Mouse (Mus musculus): ENCODE data around the gene Borcs7. TPM values are rescaled to one million over a fixed set of nuclear protein-coding genes. Genes with fewer than 3 reads are reported as not detected.

Borcs7 gene
- polyA plus RNA-seq, 1 experiment from 2014 or later = 12.5 TPM

DNA sequence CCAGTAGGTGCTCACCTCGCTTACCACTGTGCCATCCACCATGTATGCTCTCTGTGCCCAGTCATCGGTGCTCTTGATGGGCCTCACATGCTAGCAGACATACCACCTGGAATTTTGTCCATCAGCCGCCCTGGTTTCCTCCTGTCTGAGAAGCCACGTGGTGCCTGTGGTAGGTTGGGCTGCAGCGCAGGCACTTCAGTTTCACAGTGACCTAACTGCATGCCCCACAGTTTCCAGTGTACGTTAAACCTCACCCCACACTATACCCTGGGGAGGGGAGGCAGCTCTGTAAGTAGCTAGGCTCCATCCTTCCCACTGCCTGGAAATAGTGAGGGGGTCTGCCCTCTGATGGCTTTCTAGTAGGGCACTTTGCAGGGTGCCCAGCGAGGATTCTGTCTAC is 43.9 kb downstream of the Borcs7 start:
- Histone ChIP-seq H3K9ac (ENCODE audit: low read length) (no peak overlapping the region), H3K27me3 (replicated peaks; ENCODE audit: control insufficient read depth, insufficient read depth, low read length) (no peaks in the 10 kb centered on the region), H3K27ac (ENCODE audit: low read depth, low read length) (no peak overlapping the region), H3K4me2 (ENCODE audit: low read length) (no peak overlapping the region), H3K36me3 (ENCODE audit: control insufficient read depth, insufficient read depth, low read length) (no peaks in the 10 kb centered on the region), H3K4me1 (ENCODE audit: control insufficient read depth, insufficient read depth, low read length) (no peaks in the 10 kb centered on the region), H3K4me3 (ENCODE audit: low read depth, low read length) (no peak overlapping the region), H3K9me3 (replicated peaks; ENCODE audit: control insufficient read depth, low read length) (no peaks in the 10 kb centered on the region)
- 88% methylated on average over 7 of the region's 7 CpGs for WGBS
- ATAC-seq (no peak), DNase-seq (ENCODE audit: low spot score) (no peak)

DNA sequence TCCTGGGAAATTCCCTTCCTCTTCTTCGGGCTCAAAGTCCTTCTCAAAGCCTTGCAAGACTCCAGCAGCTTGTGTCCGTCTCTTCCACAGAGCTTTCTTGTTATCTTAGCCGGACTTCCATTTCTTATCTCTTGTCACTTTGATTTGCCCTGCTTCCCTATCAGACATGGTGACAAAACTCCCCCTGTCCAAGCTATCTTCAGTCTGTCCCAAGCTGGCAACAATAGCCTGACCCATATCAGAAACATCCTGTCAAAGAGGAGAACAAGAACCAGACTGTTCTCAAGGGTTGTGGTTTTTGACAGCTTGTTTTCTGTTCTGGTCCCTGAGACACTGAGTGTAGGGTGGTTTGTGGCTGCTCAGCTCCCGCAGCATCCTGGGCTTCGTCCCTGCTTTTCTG is 45.5 kb downstream of the Borcs7 start:
- WGBS = 73% methylated on average over 5 of the region's 5 CpGs
- no peak overlapping the region for H3K4me3 ChIP-seq (ENCODE audit: low read depth, low read length)
- H3K27ac ChIP-seq (ENCODE audit: low read depth, low read length) = no peak overlapping the region
- H3K9me3 ChIP-seq (replicated peaks; ENCODE audit: control insufficient read depth, low read length) = no peaks in the 10 kb centered on the region
- no peaks in the 10 kb centered on the region for H3K27me3 ChIP-seq (replicated peaks; ENCODE audit: control insufficient read depth, insufficient read depth, low read length)
- no peak overlapping the region for H3K4me2 ChIP-seq (ENCODE audit: low read length)
- ATAC-seq (no peak), DNase-seq (ENCODE audit: low spot score) (no peak)
- H3K4me1 ChIP-seq (ENCODE audit: control insufficient read depth, insufficient read depth, low read length) = no peaks in the 10 kb centered on the region
- no peak overlapping the region for H3K9ac ChIP-seq (ENCODE audit: low read length)
- H3K36me3 ChIP-seq (ENCODE audit: control insufficient read depth, insufficient read depth, low read length) = no peaks in the 10 kb centered on the region

DNA sequence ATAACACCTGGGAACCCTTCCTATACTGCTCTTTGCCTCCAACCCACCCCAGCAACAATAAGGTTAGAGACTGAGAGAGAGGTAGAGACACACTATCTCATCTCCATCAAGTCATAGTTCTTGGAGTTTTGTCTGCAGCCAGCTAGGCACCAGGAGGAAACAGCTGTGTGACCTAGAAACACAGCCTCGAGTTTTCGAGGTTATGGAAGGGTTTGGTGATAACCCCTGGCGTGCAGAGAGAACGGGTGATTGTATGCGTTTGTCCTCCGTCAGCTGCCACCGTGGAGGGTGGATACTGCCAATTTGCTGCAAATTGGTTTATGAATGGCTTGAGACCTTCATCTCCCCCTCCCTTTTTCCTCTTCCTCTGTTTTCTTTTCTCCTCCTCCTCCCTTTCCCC is 47.4 kb downstream of the Borcs7 start:
- no peak for ATAC-seq
- Histone ChIP-seq H3K4me1 (ENCODE audit: control insufficient read depth, insufficient read depth, low read length) (no peaks in the 10 kb centered on the region), H3K9ac (ENCODE audit: low read length) (no peak overlapping the region), H3K27ac (ENCODE audit: low read depth, low read length) (no peak overlapping the region), H3K27me3 (replicated peaks; ENCODE audit: control insufficient read depth, insufficient read depth, low read length) (no peaks in the 10 kb centered on the region), H3K4me3 (ENCODE audit: low read depth, low read length) (no peak overlapping the region), H3K9me3 (replicated peaks; ENCODE audit: control insufficient read depth, low read length) (no peaks in the 10 kb centered on the region), H3K36me3 (ENCODE audit: control insufficient read depth, insufficient read depth, low read length) (no peaks in the 10 kb centered on the region), H3K4me2 (ENCODE audit: low read length) (no peak overlapping the region)
- DNase-seq (ENCODE audit: low spot score) = no peak
- WGBS = 84% methylated on average over 7 of the region's 7 CpGs

DNA sequence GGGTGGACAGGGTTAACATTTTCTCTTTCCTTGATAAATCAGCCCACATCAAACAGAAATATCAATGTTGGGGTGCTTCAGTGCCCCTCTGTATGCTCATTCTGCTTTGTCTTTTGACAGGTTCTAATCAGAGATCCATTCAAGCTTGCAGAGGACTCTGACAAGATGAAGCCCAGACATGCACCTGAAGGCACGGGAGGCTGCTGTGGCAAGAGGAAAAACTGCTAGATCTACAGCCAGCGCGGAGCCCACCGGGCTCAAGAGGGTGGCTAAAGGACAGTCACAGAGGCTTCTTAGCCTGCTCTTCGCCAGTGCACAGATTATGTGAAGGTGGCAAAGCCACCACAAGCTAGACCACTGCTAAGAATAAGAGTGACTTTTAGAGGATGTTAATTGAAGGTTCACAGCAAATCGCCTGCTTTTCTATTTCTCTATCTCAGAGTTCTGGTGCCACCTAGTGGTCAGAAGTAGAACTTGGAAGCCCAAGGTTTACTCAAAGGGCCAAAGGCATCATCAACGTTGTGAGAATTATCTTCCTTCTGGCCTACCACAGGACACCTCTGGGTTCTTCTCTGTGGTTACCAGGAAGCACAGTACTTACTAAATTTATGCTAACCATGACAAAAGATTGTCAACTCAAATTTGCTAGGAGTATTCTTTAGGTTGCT is 50.8 kb downstream of the Borcs7 start:
- WGBS = 48% methylated on average over 7 of the region's 7 CpGs
- Histone ChIP-seq H3K9me3 (replicated peaks; ENCODE audit: control insufficient read depth, low read length) (no peaks in the 10 kb centered on the region), H3K4me2 (ENCODE audit: low read length) (no peak overlapping the region), H3K27ac (ENCODE audit: low read depth, low read length) (no peak overlapping the region), H3K4me3 (ENCODE audit: low read depth, low read length) (no peak overlapping the region), H3K9ac (ENCODE audit: low read length) (no peak overlapping the region), H3K36me3 (ENCODE audit: control insufficient read depth, insufficient read depth, low read length) (no peaks in the 10 kb centered on the region), H3K4me1 (ENCODE audit: control insufficient read depth, insufficient read depth, low read length) (no peaks in the 10 kb centered on the region), H3K27me3 (replicated peaks; ENCODE audit: control insufficient read depth, insufficient read depth, low read length) (no peaks in the 10 kb centered on the region)
- ATAC-seq (peak; percentile 42; the same call in 1 of the 2 replicates), DNase-seq (ENCODE audit: low spot score) (peak; percentile 89)

DNA sequence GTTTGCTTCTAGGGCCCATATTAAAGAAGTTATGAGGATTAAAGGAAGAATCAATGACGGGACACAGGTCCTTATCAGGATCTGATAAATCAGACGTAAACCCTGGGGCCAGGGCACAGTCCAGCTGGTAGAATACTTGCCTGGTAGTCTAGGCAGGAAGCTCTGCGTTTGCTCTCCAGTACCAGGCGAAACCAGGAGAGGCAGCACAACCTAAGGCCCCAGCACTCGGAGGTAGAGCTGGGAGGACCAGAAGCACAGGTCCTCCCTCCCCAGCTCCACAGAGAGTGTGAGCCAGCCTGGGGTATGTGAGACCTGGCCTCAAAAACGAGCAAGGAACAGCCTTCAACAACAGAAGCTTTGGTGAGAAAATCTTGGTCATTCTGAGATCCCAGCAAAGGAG is 51.9 kb downstream of the Borcs7 start:
- ATAC-seq = no peak
- H3K4me1 ChIP-seq (ENCODE audit: control insufficient read depth, insufficient read depth, low read length) = no peaks in the 10 kb centered on the region
- no peak overlapping the region for H3K4me2 ChIP-seq (ENCODE audit: low read length)
- H3K9me3 ChIP-seq (replicated peaks; ENCODE audit: control insufficient read depth, low read length) = no peaks in the 10 kb centered on the region
- no peak overlapping the region for H3K4me3 ChIP-seq (ENCODE audit: low read depth, low read length)
- H3K9ac ChIP-seq (ENCODE audit: low read length) = no peak overlapping the region; the same call in 1 of the 2 replicates
- no peaks in the 10 kb centered on the region for H3K27me3 ChIP-seq (replicated peaks; ENCODE audit: control insufficient read depth, insufficient read depth, low read length)
- no peaks in the 10 kb centered on the region for H3K36me3 ChIP-seq (ENCODE audit: control insufficient read depth, insufficient read depth, low read length)
- DNase-seq (ENCODE audit: low spot score) = no peak
- H3K27ac ChIP-seq (ENCODE audit: low read depth, low read length) = no peak overlapping the region
- WGBS = 45% methylated on average over 6 of the region's 6 CpGs

DNA sequence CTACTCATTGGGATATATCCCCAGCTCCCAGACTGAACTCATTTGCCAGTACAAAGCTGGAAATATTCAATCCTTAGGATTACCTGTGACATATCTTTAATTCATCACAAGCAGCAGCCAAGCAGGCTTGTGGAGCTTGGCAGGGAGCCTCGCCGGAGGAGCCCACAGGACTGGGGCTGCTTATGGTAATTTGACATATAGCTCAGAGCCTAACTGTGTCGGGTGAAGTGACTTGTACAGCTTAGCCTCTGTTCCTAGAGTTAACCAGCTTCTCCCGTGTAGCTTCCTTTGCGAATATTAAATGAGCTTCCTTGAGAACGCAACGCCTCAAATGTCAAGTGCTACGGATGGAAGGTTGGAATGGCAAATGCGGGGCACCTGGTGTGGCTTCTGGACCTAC is 55.0 kb downstream of the Borcs7 start:
- H3K4me3 ChIP-seq (ENCODE audit: low read depth, low read length) = no peak overlapping the region
- DNase-seq (ENCODE audit: low spot score) (no peak), ATAC-seq (no peak)
- 68% methylated on average over 9 of the region's 9 CpGs for WGBS
- H3K4me2 ChIP-seq (ENCODE audit: low read length) = no peak overlapping the region
- no peak overlapping the region for H3K9ac ChIP-seq (ENCODE audit: low read length)
- no peaks in the 10 kb centered on the region for H3K36me3 ChIP-seq (ENCODE audit: control insufficient read depth, insufficient read depth, low read length)
- no peaks in the 10 kb centered on the region for H3K27me3 ChIP-seq (replicated peaks; ENCODE audit: control insufficient read depth, insufficient read depth, low read length)
- no peaks in the 10 kb centered on the region for H3K9me3 ChIP-seq (replicated peaks; ENCODE audit: control insufficient read depth, low read length)
- H3K27ac ChIP-seq (ENCODE audit: low read depth, low read length) = no peak overlapping the region
- H3K4me1 ChIP-seq (ENCODE audit: control insufficient read depth, insufficient read depth, low read length) = no peaks in the 10 kb centered on the region

DNA sequence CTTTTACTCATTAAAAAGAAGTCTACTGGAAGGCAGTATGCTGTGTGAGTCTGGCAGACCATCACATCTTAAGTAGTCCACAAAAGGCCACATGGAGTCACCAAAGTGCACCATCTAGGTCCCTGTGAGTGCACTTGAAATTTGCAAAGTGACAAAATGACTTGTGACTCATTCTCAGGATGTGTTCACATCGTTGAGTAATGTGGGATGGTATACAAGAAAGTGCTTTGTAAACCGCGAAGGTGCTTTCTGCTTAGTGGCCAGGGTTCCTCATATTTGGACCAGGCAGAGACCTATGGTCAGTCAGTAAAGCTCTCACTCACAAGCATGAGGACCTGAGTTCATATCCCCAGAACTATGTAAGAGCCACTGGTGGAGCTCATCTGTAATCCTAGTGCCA is 58.1 kb downstream of the Borcs7 start:
- 86% methylated on average over 3 of the region's 3 CpGs for WGBS
- no peaks in the 10 kb centered on the region for H3K9me3 ChIP-seq (replicated peaks; ENCODE audit: control insufficient read depth, low read length)
- DNase-seq (ENCODE audit: low spot score) = no peak

DNA sequence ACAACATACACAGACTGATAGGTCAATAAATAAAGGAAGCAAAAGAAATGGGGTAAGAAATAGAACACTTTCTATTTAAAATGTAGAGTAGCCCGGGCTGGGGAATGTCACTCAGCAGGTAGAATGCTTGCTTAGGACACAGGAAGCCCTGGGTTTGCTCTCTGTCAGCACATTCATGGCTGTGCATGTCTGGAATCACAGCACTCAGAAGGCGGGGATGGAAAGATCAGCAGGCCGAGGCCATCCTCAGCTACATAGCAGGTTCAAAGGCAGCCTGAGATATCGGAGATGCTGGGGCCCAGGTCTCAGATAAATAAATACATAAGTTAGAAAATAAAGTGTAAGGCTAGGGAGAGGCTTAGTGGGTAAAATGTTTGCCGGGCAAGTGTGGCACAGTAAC is 62.5 kb downstream of the Borcs7 start:
- DNase-seq (ENCODE audit: low spot score) = no peak
- Histone ChIP-seq H3K4me1 (ENCODE audit: control insufficient read depth, insufficient read depth, low read length) (no peaks in the 10 kb centered on the region), H3K9ac (ENCODE audit: low read length) (no peak overlapping the region), H3K4me2 (ENCODE audit: low read length) (no peak overlapping the region), H3K36me3 (ENCODE audit: control insufficient read depth, insufficient read depth, low read length) (no peaks in the 10 kb centered on the region), H3K4me3 (ENCODE audit: low read depth, low read length) (no peak overlapping the region), H3K9me3 (replicated peaks; ENCODE audit: control insufficient read depth, low read length) (no peaks in the 10 kb centered on the region), H3K27ac (ENCODE audit: low read depth, low read length) (no peak overlapping the region), H3K27me3 (replicated peaks; ENCODE audit: control insufficient read depth, insufficient read depth, low read length) (no peaks in the 10 kb centered on the region)
- WGBS = 86% methylated on average over 5 of the region's 5 CpGs
- no peak for ATAC-seq

More for the DNA sequence above, 58.1 kb downstream of the Borcs7 start:
- H3K4me3 ChIP-seq (ENCODE audit: low read depth, low read length) = no peak overlapping the region
- H3K27me3 ChIP-seq (replicated peaks; ENCODE audit: control insufficient read depth, insufficient read depth, low read length) = no peaks in the 10 kb centered on the region
- H3K27ac ChIP-seq (ENCODE audit: low read depth, low read length) = no peak overlapping the region
- H3K4me1 ChIP-seq (ENCODE audit: control insufficient read depth, insufficient read depth, low read length) = no peaks in the 10 kb centered on the region
- H3K4me2 ChIP-seq (ENCODE audit: low read length) = no peak overlapping the region
- no peak for ATAC-seq
- no peak overlapping the region for H3K9ac ChIP-seq (ENCODE audit: low read length)
- no peaks in the 10 kb centered on the region for H3K36me3 ChIP-seq (ENCODE audit: control insufficient read depth, insufficient read depth, low read length)

Data from forebrain, embryonic 14.5 days (tissue).